Mouse (Mus musculus): ENCODE measurements around the gene Rassf3.
A peak's percentile ranks its signal among the peaks of the same experiment; 100 is the strongest.

Rassf3 gene

GRCm38 (mm10) chr10:121488623-121489299 lies 12.6 kb upstream of the Rassf3 start:
- peak; percentile 93 for DNase-seq

GRCm38 (mm10) chr10:121487716-121488115 lies 11.6 kb upstream of the Rassf3 start:
- no peak for DNase-seq

- DNase-seq, result no peak
Measured at GRCm38 (mm10) chr10:121486350-121486749, 10.2 kb upstream of the Rassf3 start.

DNA sequence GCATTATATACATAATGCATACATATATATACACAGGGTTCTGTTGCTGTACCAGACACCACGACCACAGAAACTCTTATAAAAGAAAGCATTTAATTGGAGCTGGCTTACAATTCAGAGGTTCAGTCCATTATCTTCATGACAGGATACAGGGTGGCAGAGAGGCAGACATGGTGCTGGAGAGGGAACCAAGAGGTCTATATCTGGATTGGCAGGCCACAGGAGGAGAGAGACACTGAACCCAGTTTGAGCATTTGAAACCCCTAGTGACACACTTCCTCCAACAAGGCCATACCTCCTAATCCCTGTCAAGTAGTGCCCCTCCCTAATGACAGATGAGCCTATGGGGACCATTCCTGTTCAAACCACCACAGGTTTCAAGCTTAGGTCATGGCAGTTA lies 7.2 kb upstream of the Rassf3 start:
- no peak for DNase-seq

DNA sequence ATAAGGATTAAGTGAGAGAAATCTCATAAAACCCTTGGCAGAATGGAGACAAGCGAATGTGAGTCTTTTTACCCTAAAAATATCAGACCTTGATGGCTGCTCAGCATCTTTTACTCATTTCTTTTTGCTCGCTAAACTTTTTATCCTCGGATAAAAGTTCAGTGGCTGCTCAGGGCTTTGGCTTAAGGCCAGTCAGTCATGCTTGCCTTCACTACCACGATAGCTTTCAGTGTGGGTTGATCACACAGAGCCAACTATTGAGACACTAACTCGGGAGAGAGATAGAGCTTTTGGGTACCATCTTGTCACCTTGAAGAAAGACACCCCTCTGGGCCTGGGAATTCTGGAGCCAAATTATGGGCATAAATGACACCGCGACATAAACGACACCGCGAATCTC lies 5.0 kb upstream of the Rassf3 start:
- DNase-seq, result no peak

GRCm38 (mm10) chr10:121479987-121480386 lies 3.8 kb upstream of the Rassf3 start:
- no peak for DNase-seq

DNA sequence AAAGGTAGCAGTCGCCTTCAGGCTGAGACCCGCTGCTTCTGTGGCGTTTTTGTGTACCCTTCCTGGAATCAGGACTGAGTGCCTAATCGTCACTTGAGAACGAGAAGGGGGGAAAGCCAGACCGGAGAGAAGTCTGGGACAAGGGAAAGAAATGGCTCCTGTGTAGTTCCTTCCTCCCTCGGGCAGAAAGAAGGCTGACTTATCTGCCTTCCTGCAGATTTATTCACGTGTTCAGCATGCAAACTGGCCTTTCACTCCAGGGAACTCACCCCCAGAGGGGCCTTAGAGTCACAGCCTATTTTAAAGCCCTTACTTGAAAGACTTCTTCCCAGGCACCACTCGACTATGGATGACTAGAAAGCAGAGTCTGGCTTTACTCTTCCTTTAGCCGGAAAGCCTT lies 1.3 kb upstream of the Rassf3 start:
- no peak for DNase-seq

DNA sequence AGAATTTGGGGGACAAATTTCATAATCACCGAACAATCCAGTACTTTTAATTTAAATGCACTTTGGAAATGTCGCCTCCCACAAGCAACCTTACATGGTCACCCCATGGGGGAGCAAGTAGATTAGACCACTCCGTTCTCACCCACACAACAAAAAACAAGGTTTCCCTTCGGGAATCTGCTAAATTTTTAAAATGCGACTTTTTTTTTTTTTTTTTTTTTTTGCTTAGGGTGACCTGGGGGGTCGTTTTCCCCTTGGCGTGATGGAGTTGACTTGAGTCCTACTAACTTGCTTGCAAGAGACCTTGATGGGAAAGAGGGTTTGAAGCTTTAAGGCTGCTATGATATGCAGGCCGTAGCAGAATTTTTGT lies 806 bp upstream of the Rassf3 start:
- DNase-seq, result no peak

DNA sequence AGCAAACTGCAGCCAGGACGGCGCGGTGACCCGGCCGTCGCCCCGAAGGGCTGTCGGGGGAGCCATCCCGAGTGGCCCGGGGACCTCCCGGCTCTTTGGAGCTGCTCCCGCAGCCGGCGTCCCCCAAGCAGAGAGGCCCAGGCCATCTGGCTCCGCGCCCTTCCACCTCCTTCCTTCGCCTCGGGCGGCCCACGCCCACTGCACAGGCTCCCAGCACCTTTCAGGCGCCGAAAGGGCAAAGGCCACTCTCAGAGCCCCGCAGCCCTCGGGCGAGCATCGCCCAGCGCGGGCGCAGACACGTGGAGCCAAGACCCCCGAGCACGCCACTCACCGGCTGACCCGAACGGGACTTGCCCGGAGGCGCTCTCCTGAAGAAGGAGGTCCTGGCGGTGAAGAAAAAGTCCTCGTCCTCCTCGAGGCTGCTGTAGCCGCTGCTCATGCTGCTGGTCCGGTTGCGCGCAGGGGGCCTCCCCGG lies 438 bp downstream of the Rassf3 start:
- DNase-seq, result peak; percentile 98

DNA sequence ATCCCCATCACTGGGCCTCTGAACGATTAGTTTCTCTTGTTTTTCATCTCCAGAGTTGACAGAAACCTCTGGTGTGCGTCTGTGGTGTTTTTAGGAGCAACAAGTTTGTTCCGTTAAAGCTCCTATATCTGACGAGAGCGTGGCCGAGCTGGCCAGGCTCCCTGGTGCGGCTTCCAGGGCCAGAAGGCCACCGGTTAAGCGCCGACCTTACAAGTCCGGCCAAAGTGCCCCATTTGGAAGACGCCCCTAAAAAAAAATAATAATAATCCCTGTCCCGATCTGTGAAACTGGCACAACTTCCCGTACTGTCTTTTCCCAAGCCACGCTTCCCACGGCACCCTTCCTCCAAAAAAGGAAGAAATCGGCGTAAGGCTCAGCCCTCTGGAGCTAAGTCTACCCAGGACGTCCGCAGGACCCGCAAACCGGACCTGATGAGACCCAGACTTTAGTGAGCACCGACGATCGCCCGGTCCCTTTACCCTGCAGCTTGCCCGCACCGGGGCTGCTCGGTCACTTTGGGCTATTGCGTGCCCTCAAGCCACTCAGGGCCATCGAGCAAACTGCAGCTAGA lies 961 bp downstream of the Rassf3 start:
- no peak for DNase-seq

DNA sequence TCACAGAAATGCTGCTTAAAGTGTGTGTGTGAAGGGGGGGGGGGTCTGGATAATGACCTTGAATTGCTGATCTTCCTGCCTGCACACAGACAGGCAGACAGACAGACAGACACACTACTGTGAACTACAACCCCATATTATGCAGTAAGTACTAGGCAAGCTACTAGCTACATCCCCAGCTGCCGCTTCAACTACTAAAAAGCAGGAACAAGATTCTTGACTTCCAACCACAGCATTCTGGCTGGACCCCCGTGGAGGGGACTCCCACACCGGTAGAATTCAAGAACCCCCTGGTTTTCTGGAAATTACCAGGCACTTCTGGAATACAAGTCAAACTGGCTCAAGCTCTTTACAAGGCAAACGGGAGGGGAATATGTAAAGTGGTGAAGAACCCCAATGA lies 1.9 kb downstream of the Rassf3 start:
- peak; percentile 92 for DNase-seq

DNA sequence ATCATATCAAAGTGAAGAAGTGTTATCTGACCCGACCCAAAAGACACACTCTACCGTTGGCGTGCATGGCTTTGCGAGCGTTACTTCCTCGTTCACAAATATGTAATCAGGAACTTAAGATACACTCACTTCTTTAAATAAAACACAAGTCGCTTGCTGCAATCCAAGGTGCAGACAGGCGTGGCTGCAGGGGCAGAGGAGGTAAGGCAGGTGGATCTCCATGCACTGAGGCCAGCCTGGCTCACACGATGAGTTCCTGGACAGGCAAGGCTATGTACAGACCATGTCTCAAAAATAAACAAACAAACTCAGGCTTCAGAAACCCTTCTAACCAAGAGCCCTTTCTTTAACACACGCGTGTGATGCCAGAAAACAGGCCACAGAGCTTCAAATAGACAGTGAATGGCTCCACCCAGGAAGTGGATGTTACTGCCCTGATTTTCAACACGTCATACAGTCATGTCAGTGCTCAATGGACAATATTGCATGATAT lies 2.4 kb downstream of the Rassf3 start:
- DNase-seq, result peak; percentile 92

DNA sequence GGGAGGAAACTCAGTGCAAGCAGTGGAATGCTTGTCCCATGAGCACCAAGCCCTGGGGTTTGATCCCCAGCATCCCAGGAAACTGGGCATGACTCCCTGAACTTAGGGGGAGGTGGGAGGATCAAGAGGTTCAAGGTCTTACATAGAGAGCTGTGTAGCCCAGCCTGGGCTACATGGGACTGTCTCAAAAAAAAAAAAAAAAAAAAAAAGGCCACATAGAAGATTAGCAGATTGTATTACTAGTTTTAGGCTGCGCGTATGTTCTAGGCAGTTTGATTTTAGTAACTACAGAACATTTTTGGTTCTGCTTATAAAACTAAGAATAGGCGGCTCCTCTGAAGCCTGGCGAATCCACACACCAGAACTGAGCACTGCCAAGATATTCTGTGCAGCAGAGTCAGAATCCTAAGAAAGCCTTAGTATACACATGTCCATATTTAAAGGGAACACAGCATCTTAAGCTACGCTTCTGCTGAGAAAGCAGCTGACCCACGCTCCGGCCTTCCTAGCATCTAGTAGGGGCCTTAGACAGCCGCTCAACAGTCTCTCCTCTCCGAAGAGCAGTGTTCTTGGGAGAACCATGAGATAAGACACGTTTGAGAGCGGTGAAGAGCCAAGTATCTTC lies 3.4 kb downstream of the Rassf3 start:
- DNase-seq, result no peak

- peak; percentile 91 for DNase-seq
Measured at GRCm38 (mm10) chr10:121471570-121472197, 4.5 kb downstream of the Rassf3 start.

DNA sequence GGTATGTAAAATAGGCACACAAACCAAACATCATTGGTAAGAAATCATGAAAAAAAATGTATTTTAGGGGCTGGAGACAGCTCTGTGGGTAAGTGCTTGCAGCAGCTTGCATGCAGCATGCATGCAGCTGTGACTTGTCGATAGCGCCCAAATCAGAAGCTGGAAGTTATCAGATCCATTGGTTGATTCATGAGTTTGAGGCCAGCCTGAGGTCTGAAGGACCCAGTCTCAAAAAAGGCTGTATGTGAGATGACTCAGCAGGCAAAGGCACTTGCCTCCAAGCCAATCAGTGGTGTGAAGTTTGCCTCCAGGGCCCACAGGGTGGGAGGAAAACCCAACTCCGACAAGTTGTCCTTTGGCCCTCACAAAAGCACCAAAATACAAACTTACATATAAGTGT lies 6.5 kb downstream of the Rassf3 start:
- no peak for DNase-seq

DNA sequence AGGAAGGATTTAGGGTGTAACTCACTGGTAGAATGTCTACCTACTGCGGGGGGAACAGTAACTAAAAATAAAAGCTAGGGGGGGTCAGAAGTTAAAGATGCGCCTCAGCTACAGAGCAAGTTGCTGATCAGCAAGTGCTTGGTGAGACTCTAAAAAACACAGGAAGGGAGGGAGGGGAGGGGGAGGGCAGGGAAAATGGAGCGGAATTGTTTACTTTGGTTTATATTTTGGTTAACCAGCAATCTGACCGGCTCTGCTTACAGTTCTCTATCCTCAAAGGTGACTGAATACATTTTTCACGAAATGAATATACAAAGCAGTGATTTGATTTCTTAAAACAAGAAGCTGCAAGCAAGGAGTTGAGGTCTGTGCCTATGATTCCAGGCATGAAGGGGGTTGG lies 7.2 kb downstream of the Rassf3 start:
- no peak for DNase-seq

DNA sequence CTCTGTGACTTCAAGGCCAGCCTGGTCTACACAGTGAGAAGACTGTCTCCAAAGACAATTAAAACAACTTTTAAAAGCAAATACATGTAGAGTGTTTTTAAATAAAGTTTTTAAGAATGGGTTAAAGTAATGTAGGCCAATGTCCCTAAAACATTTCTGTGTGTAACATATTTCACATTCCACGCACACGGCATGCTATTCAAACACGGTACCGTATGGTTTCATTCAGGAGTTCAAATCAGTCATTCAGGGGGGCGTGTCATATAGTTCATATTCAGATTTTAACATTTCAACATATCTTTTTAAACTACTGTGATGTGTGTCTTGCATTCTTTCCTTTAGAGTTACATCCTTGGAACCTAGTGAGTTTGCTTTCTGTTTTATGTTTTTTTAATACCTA lies 7.9 kb downstream of the Rassf3 start:
- DNase-seq, result no peak

DNA sequence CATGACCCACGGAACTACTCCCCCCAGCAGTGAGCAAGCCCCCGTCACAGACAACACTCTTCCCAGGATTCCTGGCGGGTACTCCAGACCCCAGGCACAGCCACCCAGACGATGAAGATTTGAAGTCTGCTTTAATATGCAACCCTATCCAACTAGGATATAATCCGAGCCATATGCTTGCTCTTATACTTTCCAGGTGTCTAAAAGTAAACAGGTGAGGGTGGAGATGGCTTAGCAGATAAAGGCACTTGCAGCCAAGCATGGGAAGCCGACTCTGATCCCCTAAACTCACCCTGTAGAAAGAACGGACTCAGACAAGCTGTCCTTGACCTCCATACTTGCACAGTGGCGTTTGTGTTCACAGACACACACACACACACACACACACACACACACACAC lies 8.4 kb downstream of the Rassf3 start:
- no peak for DNase-seq

DNA sequence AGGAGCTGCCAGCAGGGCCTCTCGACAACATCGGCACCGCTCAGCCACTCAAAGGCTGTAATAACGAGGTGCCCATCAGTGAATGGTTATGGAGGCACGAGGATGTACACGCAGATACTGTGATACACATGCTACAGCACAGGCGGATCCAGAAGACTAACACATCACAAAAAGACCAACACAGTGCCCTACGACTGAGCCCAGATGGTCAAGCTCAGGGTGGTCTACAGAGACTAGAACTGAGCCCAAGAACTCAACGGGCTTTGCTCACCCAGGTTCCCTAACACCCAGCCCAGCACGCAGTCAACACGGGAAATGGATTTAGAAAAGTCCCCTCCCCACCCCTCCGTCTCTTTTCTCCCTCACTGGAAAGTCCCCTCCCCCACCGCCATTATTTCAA lies 9.1 kb downstream of the Rassf3 start:
- no peak for DNase-seq

DNA sequence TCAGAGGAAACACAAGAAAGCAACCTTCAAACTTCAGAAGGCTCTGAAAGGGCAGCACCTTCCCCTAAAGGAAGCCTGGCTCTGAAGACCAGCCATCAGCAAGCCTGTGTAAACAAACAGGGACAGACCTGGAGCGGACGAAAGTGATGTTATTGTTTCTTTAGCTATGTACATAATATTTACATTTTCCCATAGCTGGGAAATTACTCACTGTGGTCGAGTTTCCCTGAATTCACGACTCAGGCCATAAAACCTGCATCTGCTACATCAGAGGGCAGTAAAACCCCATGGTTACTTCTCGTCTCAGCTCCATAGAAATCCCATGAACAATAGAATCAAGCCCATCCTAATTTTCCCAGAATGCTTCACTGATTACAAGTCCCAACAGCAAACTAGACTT lies 11.1 kb downstream of the Rassf3 start:
- DNase-seq, result no peak

DNA sequence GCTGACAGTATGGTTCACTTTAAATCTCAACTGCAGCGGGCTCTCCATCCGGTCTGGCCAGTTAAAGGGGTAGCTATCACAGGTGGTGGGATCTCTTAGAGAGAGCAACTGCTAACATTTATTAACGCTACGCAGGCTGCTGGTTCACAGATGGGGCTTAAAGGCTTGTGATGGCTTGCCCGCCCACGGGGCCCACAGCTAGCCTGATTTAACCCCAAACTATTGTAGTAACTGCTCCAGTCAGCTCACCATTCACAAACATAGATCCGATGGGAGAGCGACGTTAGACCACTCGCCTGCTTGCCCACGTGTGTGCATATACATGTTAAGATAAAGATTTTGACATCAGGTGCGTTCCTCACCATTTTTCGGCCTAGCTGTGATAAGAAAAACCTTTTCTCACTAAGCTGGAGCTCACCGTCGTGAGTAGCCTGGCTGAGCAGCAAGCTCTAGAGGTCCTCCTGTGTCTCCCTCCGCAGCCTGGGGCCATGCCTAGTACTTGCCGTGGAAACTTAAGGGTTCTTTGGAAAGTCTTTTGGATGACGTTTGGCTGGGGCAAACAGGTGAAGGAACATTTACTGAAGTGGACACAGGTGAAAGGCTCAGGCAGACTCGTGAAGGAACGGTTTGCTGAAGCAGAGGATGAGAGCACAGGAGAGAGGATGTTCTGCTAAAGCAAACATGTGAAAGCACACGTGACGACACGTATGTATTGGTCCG lies 13.8 kb downstream of the Rassf3 start:
- DNase-seq, result no peak

- DNase-seq, result peak; percentile 97
Measured at GRCm38 (mm10) chr10:121461404-121462161, 14.6 kb downstream of the Rassf3 start.
